Mouse (Mus musculus) heart, adult 2 months (tissue): ENCODE data around the gene Ccer1. TPM values are rescaled to one million over a fixed set of nuclear protein-coding genes. Genes with fewer than 3 reads are reported as not detected.
A peak's percentile ranks its signal among the peaks of the same experiment; 100 is the strongest.

Experiments
- DNase-seq, 2 experiments: peaks; one replicate each; pipeline ENCODE4 v3.0.0; 2021
- H3K27ac ChIP-seq: fragments of 200-600 bp; 2 replicates; pipeline ENCODE4 v1.8.1; 2022
- H3K27me3 ChIP-seq: fragments of 200-500 bp; 2 replicates; pipeline ENCODE4 v1.6.1; 2012; ENCODE audit warnings: mild to moderate bottlenecking, low read length, inconsistent platforms, mixed read lengths; ENCODE audit not compliant: control insufficient read depth, insufficient read depth
- H3K36me3 ChIP-seq: fragments of 200-500 bp; 2 replicates; pipeline ENCODE4 v1.6.1; 2012; ENCODE audit warnings: low read length, inconsistent platforms; ENCODE audit not compliant: control insufficient read depth, insufficient read depth
- H3K4me1 ChIP-seq: fragments of 200-500 bp; 2 replicates; pipeline ENCODE4 v1.6.1; 2011; ENCODE audit warnings: low read length; ENCODE audit not compliant: control insufficient read depth, insufficient read depth
- H3K4me3 ChIP-seq: fragments of 200-600 bp; 2 replicates; pipeline ENCODE4 v1.8.1; 2022
- H3K79me2 ChIP-seq: fragments of 200-500 bp; replicated peaks from 2 replicates; pipeline ENCODE4 v1.6.1; 2012; ENCODE audit warnings: mild to moderate bottlenecking, inconsistent platforms, low read length, moderate library complexity, mixed read lengths; ENCODE audit not compliant: control insufficient read depth, insufficient read depth
- H3K9ac ChIP-seq: fragments of 200-500 bp; 2 replicates; pipeline ENCODE4 v1.6.1; 2012; ENCODE audit warnings: low read depth, mild to moderate bottlenecking, control low read depth, inconsistent platforms, low read length, mixed read lengths
- CTCF ChIP-seq: fragments of 200-600 bp; IDR thresholded peaks from 2 replicates; pipeline ENCODE4 v1.8.1; 2022; ENCODE audit warnings: antibody characterized with exemption, mild to moderate bottlenecking, moderate library complexity
- EP300 ChIP-seq: fragments of 200-500 bp; IDR thresholded peaks from 2 replicates; pipeline ENCODE4 v1.6.1; 2011; ENCODE audit warnings: low read depth, low read length, control low read depth; ENCODE audit not compliant: insufficient read depth
- POLR2A ChIP-seq: fragments of 200-500 bp; IDR thresholded peaks from 2 replicates; pipeline ENCODE4 v1.6.1; 2011; ENCODE audit warnings: mild to moderate bottlenecking, low read depth, low read length, control low read depth; ENCODE audit not compliant: insufficient read depth
- WGBS: fragments of 180-500 bp; shearing (Covaris S2); methylation state at CpG from one replicate; pipeline ENCODE4 v1.1.7; 2018; 5-methylcytosine and 5-hydroxymethylcytosine counted together
- intact Hi-C: fragments of 180-260 bp; cut with DNase I; formaldehyde crosslinking; loops from one replicate; pipeline ENCODE4 v1.15.1; 2025
- long read RNA-seq: library from polyadenylated mRNA; stranded (forward); transcript quantifications from one replicate; pipeline ENCODE4 v2.0.0, GENCODE M21; 2021
- polyA plus RNA-seq: library from polyadenylated mRNA; depleted of rRNA; stranded (reverse); fragments of >200 nt; gene quantifications from 2 replicates; pipeline ENCODE4 v1.2.3, GENCODE M21; 2012; rRNA removed
- total RNA-seq, 2 experiments: library from RNA; stranded (reverse); gene quantifications; 2 replicates each; pipeline ENCODE4 v1.2.3; 2021

The Ccer1 gene
- total RNA-seq (not detected), polyA plus RNA-seq (0.15 TPM in 1 of 2 replicates, not detected in the other)
- long read RNA-seq, result 0 reads

DNA sequence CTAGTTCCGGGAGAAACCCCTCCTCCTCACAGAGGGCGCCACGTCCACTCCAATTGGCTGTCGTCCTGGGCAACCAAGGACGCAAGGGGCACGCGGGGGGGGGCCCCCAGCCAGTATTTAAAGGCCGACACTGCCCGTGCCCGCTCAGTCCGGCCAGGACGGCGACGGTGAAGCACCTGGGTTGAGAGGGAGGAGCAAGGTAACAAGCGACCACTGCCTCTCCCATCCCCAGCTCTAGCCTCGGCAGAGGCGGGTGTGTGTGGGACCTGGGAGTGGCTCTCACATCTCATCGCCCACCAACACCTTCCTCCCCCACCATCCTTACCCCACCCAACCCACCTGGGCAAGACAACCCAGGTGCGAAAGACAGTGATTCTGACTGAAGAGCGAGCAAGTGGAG, at the start of gene Ccer1:
Gene Ccer1, plus strand, starts transcription at position 147 of the 400 bp plus-strand sequence.
- intact Hi-C loops, result no loop called here

DNA sequence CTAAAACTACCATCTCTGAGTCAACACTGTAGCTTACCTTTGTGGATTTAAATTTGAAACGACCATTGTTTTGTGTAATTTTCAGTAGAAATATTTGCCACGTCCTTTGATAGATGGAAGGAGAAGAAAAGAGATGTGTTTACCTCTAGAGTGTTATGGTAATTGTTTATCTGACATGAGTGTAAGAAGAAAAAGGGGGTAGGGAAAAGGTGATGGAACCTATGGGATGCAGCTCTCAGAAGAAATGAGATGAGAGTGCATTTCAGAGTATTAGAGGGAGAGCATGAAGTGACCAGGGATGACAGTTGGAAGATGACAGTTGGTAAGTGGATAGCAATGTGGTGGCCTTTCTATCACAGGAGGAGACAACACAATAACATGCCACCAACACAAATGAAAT, 49.1 kb upstream of the Ccer1 start, which contains the start of gene Epyc:
Gene Epyc, plus strand, starts transcription at position 301 of the 400 bp plus-strand sequence.
- Histone ChIP-seq H3K9ac (no peak within 1 kb of the TSS), H3K4me3 (no peak within 1 kb of the TSS), H3K36me3 (no peaks in the 10 kb centered on the region), H3K79me2 (no peaks in the 10 kb centered on the region), H3K27me3 (no peaks in the 10 kb centered on the region), H3K4me1 (no peaks in the 10 kb centered on the region), H3K27ac (no peak within 1 kb of the TSS)
- 73% methylated on average over 2 of the region's 2 CpGs for WGBS
- TF ChIP-seq CTCF, result no peak
- TF ChIP-seq EP300, result no peak
- TF ChIP-seq POLR2A, result no peak
- intact Hi-C loops, result no loop called here
- no peak for DNase-seq

More for the DNA sequence above, at the start of gene Ccer1:
- no peaks in the 10 kb centered on the region for H3K79me2 ChIP-seq
- no peak within 1 kb of the TSS for H3K4me3 ChIP-seq
- H3K36me3 ChIP-seq, result no peaks in the 10 kb centered on the region
- H3K9ac ChIP-seq, result no peak within 1 kb of the TSS
- no peak within 1 kb of the TSS for H3K27ac ChIP-seq
- H3K4me1 ChIP-seq, result no peaks in the 10 kb centered on the region
- H3K27me3 ChIP-seq, result no peaks in the 10 kb centered on the region
- TF ChIP-seq EP300, result no peak
- TF ChIP-seq CTCF, result no peak
- no peak for TF ChIP-seq POLR2A
- no peak for DNase-seq
- WGBS, result 65% methylated on average over 20 of the region's 20 CpGs

- no peaks in the 10 kb centered on the region for H3K4me1 ChIP-seq
- TF ChIP-seq POLR2A, result no peak
- no peak for TF ChIP-seq EP300
- no peak for TF ChIP-seq CTCF
- WGBS, result 69% methylated on average over 2 of the region's 2 CpGs
- no peaks in the 10 kb centered on the region for H3K79me2 ChIP-seq
- H3K4me3 ChIP-seq, result no peak overlapping the region
- H3K27me3 ChIP-seq, result no peaks in the 10 kb centered on the region; the same call in 1 of the 2 replicates
- H3K27ac ChIP-seq, result no peak overlapping the region
- intact Hi-C loops, result no loop called here
- H3K9ac ChIP-seq, result no peak overlapping the region
- DNase-seq, result no peak
- no peaks in the 10 kb centered on the region for H3K36me3 ChIP-seq
Observed at GRCm38 (mm10) chr10:97650334-97650733, 42.5 kb upstream of the Ccer1 start.

DNA sequence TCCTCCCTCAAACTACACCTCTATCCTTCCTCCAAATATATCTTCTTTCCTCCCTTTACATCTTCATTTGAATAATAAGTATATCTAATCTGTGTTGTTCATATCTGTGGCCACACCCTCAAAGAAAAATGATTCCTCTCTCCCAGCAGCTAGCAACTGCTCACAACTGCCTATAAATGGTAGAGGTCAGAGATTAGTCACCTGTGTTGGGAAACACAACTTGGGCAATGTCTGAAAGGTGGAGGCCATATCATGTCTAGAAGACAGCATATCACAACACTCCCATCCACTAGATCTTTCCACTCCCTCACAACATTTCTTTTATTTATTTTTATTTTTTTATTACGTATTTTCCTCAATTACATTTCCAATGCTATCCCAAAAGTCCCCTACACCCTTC, 33.4 kb upstream of the Ccer1 start:
- Histone ChIP-seq H3K4me3 (no peak overlapping the region), H3K27ac (no peak overlapping the region), H3K9ac (no peak overlapping the region), H3K4me1 (no peaks in the 10 kb centered on the region), H3K27me3 (no peaks in the 10 kb centered on the region), H3K36me3 (no peaks in the 10 kb centered on the region), H3K79me2 (no peaks in the 10 kb centered on the region)
- DNase-seq, result no peak
- intact Hi-C loops, result no loop called here
- no peak for TF ChIP-seq CTCF
- no peak for TF ChIP-seq EP300
- TF ChIP-seq POLR2A, result no peak
- 80% methylated on average over 1 of the region's 1 CpGs for WGBS

GRCm38 (mm10) chr10:97668656-97669055, 24.2 kb upstream of the Ccer1 start:
- intact Hi-C loops, result loop anchor here (5.0 kb wide), 1 partner anchor 101 kb away; the partner anchor contains the start of gene Lum
- DNase-seq, result peak; percentile 4 to 16

DNA sequence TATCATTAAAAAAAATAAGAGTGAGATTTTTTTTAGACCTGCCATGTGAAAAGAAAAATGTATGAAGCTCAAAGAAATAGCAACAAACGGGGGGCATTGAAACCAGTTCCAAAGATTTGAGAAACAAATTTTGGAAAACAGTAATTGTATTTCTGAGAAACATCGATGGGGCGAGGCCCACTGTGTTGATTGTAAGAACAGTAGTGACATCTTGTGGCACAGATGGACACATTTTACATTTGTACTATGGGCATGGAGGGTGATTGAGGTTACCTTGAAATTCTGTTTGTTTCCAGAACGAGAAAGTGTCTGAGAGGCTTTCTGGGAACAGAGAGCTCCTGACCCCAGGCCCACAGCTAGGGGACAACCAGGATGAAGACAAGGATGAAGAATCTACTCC, 22.7 kb upstream of the Ccer1 start:
- Histone ChIP-seq H3K36me3 (no peaks in the 10 kb centered on the region), H3K79me2 (no peaks in the 10 kb centered on the region), H3K27ac (peak overlapping the region; percentile 31; the same call in 1 of the 2 replicates), H3K9ac (no peak overlapping the region), H3K4me1 (no peaks in the 10 kb centered on the region; the same call in 1 of the 2 replicates), H3K4me3 (no peak overlapping the region), H3K27me3 (no peaks in the 10 kb centered on the region)
- intact Hi-C loops, result loop anchor here (2.0 to 5.0 kb wide), 2 partner anchors 293 to 323 kb away; no protein-coding TSS in a partner anchor
- WGBS, result 35% methylated on average over 4 of the region's 4 CpGs
- TF ChIP-seq EP300, result no peak
- no peak for TF ChIP-seq POLR2A
- TF ChIP-seq CTCF, result peak; percentile 71
- DNase-seq, result no peak

More at GRCm38 (mm10) chr10:97668656-97669055, 24.2 kb upstream of the Ccer1 start:
- Histone ChIP-seq H3K27ac (no peak overlapping the region), H3K4me1 (no peaks in the 10 kb centered on the region; the same call in 1 of the 2 replicates), H3K79me2 (no peaks in the 10 kb centered on the region), H3K27me3 (no peaks in the 10 kb centered on the region), H3K36me3 (no peaks in the 10 kb centered on the region), H3K4me3 (no peak overlapping the region), H3K9ac (no peak overlapping the region)
- TF ChIP-seq POLR2A (no peak), EP300 (no peak), CTCF (no peak)
- WGBS, result 56% methylated on average over 4 of the region's 4 CpGs
